Mouse (Mus musculus): ENCODE data around the gene Fam24b.
A peak's percentile ranks its signal among the peaks of the same experiment; 100 is the strongest.

Fam24b gene

DNA sequence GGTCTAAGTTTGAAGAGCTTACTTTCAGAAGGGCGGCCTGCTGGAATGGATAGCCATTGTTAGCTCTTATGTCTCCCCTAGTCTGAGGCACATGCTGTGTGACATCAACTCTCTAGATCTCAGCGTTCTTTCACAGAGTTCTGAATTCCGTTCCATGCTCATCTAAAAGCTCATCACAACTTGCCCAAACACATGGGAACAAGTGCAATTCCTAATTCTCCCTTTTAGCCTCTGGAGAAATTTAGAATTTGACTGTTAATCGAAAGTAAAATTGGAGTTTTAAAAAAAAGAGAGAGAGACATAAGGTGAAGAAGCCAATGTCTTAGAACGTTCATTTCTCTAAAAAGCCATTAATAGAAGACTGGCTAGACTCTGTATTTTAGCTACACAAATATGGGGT lies at the start of gene Fam24b:
Gene Fam24b (minus strand): TSS at position 101 of the 400 bp plus-strand sequence.
- DNase-seq, result no peak

DNA sequence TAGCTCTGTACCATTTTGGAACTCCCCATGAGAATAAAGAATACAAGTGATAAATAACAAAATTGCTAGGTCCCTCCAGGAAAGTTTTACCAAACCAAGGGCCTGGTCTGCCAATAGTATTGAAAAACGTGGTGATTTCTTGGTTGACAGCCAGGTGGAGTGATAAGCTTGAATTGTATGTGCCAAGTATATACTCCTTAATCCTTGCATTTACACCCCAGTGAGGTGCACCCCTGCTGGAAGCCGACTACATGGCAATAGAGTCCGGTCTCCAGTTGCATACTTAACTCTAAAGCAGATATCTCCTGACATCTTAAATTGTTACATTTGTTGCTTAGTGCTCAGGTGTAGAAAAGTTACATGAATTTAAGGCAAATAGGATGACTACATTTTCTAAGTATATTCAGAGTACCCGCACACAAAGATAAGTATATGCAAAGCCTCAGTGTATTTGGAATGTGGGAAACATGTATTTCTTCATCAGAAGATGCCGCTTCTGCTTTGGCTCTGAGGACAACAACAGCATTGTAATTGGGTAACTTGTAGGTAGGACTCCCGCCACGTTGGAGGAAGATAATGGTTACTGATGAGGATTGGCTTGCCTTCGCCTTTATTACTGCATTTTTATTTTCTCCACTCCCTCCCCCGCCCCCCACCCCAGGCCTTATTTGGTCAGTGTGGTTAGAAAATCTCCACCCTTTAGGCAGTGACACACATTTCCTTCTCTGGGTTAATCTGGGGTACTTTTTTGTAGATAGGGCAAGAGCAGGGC lies 42.8 kb upstream of the Fam24b start:
- DNase-seq, result no peak

DNA sequence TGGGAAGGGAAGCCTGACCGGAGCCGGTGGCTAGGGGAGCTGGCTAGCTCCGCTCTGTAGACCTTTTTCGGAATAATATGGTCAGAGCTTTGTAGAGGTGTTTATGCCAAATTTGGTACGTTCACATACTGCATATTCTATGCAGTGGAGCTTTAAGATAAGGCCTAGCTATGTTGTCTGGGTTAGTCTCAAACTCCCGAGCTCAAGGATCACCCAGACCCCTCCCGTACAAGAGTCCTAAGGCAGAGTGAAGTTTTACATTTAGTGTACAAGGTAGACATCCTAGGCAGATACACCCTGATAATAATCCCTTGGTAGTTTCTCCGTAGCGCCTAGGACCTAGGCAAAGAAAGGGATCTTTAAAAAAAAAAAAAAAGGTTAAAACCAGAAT lies 42.1 kb upstream of the Fam24b start:
- no peak for DNase-seq

DNA sequence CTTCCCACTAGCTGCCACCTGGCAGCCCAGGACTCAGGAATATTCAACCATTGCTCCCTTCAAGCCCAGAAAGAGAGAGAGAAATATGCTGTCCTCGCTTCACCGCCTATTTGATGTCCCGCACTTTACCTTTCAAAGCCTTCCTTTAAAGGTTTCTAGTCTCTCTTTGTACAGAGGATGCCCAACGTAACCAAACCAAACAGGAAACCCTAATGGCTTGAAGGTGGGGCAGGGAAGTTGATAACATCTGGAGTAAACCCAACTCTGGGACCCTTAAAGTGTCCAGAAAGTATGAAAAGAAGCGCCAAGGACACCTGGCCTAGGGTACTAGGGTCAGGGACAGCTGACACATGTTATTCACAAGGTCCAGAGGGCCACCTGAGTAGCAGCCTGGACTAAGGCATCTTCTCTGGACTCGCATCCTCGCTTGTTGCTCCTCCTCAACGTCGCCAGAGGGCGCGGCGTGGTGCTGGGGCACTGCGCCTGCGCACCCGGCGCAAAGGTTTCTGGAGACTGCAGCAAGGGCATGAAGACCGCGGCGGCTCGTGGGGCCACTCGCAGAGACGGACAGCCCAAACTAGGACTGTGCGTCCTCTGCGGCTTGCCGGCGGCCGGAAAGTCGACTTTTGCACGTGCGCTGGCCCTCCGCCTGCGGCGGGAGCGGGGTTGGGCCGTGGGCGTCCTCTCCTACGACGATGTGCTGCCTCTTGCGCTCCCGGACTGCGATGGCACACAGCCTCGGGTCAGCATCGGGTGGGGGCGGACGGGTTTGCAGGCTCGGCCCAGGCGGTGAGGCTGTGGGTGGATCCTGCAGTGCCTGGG lies 41.5 kb upstream of the Fam24b start, which contains the start of gene Pstk:
Gene Pstk (plus strand): TSS at position 494 of the 822 bp plus-strand sequence.
- peak; percentile 87 for DNase-seq

DNA sequence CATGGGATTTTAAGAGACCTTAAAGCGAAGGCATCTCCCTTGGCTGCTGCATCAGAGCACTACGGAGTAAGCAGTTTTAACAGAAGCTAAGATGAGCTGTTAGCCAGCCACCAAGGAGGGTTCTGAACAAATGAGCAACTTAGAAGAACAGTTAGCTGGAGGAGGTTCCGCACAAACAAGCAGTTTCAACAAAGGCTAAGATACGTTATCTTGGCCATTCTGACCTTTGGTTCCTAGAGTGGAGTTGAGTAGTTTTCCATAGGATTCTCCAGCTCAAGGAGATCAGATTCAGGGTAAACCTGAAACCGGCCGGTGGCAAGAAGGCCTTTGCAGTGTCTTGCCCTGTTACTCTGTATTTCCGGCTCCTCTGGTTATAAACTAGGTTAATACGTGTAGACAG lies 34.8 kb upstream of the Fam24b start:
- no peak for DNase-seq

DNA sequence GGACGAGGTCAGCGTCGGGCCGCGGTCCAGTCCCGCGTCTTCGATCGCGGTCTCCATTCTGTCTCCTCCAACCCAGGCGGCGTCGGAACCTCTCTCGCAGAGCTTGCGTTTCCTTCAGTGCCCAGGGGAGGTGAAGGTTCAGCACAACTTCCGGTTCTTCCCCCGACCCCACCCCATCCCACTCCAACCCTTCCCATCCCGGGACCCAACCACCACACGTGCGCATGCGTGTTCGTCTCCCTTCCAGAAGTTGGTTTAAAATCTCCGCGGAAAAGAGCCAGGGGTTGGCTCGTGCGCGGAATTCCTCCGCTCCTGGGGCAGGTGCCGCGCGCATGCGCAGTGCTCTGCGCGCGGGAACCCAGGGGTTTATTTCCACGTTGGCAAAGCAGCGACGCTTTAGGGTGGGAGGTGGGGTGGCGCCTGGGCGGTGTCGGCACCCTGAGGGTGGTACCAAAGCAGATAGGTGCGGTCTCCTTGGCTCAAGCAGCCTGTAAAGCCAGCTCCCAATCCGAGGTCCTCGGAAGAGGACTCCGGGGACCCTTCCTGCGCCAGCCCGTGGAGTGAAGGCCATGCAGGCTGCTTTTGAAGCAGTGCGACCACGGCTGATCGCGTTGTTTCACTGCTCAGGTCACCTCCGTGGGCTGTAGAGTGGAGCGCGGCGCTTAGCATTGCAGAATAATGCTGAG lies 33.4 kb upstream of the Fam24b start, which contains the start of gene 2310057M21Rik:
Gene 2310057M21Rik (minus strand): TSS at position 145 of the 686 bp plus-strand sequence.
- peak; percentile 90 for DNase-seq

DNA sequence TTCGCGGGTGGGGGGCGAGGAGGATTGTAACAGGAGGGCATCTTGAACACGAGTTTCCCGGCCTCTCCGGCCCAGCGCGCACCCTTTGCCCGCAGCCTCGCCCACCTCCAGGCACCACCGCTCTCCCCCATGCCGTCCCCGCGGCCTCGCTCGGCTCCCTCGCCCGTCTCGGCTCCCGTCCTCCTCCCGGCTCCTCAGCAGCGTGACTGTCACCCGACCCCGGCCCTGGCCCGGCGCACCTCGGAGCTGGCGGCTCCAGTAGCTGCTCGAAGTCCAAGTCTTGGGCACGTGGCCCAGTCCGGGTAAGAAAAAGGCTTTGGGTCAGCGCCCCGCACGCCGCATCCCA lies 32.9 kb upstream of the Fam24b start:
- DNase-seq, result no peak

DNA sequence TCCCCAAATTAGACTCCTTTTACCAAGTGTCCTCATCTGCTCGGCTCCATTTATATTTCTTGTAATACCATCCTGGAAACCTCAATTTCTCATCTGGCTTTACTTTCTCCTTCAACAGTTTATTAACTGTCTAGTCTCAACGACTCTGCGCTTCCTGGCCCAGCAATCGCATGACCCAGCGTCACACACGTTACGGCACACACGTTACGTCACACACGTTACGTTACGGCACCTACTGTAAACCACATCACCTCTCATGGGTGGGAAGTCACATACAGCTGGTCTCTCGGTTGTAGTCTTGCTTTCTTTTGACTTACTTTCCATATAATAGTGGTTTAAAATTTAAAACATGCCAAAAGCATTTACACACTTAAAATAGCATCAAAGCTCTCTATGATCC lies 26.8 kb upstream of the Fam24b start:
- no peak for DNase-seq

DNA sequence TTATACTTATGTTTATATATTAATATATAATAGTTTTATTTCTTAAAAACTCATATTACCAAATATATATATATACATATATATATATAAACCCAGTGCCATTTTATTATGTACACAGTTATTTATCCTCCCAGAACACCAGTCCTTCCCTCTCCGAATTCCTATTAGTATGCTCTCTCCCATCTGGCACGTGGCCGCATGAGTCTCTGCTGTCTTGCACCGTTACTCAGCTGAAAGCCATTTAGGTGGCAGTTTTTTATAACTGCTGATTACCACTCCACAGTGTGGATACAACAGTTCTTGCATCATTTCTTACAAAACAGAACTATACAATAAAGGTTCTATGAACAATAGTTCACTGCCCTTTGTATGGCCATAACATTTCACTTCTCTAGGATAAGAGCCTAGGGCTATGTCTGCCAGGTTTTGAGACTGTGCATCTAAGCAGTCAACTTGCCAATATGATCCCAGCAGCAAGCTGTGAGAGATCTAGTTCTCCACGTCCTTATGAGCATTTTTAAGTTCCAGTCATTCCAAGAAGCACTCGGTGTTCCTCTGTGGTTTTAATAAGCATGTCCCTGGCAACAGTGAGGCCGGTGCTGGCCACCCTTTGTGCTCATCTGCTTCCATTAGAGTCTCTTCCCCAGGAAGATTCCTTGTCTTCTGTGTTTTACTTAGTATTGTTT lies 16.7 kb upstream of the Fam24b start:
- DNase-seq, result no peak

DNA sequence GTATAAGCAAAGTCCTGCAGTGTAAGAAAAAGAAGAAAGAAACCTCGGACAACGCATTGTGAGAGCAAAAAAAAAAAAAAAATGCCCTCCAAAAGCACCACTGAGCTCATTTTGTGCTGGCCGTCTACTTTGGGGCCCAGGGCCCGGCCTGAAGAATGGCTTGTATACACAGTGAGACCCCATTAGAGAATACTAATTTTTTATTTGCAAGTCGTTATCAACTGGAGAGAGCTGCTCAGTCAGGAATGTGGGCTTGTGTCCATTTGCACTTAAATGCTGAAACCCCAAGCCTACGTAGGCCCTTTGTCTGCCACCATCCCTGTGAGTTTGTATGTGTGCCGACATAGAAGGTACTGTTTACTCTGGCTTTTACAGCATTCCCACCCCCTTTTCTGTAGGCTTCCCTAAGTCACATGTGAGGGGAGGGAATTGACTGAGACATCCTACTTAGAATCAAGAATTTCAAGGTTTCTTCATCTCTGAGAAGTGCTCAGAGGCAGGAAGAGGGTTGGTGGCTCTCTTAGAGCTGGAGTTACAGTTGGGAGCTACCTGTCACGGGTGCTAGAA lies 8.3 kb upstream of the Fam24b start:
- DNase-seq, result no peak

DNA sequence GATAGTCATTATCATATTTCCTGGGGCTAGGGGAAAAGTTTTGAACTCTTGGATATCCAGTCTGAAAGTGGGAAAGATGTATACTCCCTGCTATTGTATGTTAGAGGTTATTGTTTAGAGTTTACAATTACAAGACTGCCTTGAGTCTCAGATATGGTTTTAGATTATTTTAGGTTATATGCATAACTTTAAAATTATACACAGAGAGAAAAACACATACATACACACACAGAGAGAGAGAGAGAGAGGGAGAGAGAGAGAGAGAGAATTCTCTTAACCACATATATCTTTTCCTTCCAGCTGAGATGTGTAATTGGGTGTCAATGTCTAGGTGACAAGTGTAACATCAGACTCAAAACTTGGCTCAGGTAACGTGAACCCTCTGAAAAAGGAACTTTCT lies 4.2 kb upstream of the Fam24b start, which contains the start of gene Fam24a:
Gene Fam24a (plus strand): TSS at position 301 of the 400 bp plus-strand sequence.
- DNase-seq, result no peak

DNA sequence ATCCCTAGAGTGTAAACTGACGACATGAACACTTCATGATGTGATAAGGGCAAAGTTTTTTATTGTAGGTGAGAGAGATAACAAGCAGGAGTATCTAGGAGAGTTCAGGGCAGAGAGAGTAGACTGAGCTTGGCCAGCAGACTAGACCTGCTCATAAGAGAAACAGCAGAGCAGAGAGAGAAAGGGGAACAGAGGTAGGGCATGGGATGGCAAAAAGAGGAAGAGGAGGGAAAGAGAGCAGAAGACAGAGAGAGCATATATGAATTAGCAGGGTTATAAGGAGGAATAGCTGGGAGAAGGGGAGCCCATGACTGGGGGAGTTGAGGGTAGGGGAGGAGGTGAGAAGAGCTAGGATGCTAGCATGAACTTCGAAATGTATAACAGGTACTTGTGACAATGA lies 2.4 kb upstream of the Fam24b start:
- no peak for DNase-seq

DNA sequence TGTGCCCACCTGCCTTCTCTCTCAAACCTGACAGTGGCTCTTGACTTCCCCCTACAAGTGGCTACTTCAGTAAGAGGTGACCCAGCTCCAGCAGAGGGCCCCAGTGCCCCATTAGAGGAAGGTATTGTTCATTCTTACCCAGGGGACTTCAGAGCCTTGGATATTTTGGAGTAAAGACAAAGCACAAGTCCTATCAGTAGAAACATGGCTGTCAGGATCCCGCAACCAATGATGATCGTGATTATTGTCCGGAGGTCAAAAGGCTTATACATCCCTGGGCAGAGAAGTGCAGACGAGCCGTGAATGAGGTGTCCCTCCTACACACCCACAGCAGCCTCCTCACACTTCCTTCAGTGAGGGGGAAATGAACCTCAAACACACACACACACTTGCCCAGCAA lies 2.3 kb downstream of the Fam24b start:
- no peak for DNase-seq

DNA sequence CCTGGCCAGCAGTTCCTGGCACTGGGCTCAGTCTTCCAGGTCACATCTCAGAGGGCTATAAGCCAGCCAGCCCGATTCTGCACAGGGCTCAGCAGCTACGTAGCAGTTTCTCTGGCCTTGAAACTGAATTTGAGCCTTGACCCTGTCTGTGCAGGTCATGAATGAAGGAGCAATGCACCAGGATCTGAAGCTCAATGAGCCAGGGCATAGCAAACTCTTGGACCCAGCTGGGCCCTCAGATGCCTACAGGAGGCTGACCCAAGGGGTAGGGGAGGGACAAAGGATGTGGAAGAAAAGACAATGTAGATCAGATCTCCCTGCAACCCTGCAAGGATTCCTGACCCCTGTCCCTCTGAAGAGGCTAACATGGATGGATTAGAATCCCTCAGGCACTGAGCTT lies 7.1 kb downstream of the Fam24b start, which contains the start of gene Cuzd1:
Gene Cuzd1 (minus strand): TSS at position 101 of the 400 bp plus-strand sequence.
- no peak for DNase-seq

DNA sequence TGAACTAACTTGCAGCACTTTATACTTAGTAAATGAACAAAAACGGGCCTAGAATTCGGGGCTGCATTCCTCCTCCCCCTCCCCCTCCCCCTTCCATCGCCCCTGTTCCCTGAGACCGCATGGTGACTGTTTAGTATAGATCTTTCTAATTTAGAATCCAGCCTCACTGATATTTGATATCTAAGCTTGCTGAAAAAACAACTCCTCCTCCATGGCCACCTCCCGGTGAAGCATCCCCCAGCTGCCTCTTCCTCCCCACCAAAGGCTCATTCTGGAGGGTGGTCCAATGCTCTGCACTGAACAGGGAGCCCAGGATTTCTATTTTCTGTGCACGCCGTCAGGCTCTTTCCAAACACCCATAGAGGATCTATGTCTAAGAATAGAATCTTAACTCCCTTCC lies 11.0 kb downstream of the Fam24b start:
- DNase-seq, result no peak

DNA sequence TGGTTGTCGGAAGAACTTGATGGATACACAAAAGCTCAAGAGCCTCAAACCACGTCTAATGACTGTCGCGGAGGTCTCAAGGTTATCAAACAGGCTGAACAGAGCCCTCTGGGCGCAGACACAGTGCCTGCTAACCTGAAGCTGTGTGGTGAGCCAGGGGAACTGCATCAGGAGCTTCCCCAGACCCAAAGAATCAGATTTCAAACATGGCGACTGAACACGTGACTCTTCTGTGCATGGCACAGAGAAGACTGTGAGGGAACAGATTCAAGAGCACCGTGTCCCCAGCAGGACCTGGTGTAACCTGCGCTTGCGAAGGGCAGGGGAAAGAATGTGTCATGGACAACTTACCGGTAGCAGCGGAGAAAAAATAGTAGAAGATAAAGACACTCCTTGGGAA lies 11.7 kb downstream of the Fam24b start:
- DNase-seq, result no peak

DNA sequence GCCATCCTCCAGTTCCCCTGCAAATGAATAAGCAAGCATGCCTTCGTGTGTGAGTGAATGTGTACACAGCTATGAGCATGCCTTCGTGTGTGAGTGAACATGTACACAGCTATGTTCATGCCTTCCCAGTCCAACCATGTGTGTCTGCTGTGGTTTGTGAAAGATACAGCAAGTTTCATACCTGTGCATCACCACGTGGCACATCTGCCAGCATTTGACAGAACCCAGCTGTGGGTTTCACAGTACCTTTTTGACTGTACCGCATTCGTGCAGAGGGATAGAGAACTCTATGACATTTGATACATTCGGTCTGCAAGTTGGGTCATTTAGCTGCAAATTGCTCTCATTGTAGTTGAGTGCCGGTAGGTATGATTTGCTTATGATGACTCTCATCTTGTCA lies 14.8 kb downstream of the Fam24b start:
- no peak for DNase-seq

DNA sequence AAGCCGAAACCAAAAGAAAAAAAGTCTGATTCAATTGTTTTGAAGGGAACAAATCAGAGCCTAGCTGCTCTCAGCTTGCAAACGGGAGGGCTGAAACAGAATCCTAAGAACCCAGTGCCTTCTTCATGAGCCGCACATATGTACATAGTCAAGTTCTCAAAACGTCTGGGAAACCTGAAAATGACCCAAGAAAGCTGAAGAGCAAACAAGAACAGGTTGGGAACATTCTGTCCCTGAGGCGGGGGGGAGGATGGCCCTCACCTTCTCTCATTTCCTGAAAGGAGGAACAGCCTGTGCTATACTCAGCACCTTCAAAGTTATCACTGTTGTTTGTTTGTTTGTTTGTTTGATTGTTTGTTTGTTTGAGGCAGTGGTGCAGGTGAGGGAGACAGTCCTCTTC lies 22.6 kb downstream of the Fam24b start:
- no peak for DNase-seq

DNA sequence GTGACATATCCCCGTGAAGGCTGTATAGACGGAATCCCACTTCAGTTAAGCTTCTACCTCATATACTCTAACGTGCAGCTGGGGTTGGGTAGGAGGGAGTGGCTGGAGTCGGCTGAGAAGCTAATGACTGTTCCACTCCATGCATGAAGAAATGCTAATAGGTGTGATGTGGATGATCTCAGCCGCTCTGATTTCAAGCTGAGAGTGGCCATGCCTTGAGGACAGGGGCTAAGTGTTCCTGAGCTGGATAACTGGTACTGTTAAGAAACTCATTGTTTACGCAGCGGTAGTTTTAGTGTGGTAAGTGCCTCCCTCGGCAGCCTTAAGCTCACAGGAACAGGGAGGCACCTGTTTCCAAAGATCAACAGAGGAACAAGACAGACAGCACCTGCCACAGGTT lies 26.0 kb downstream of the Fam24b start:
- DNase-seq, result no peak

DNA sequence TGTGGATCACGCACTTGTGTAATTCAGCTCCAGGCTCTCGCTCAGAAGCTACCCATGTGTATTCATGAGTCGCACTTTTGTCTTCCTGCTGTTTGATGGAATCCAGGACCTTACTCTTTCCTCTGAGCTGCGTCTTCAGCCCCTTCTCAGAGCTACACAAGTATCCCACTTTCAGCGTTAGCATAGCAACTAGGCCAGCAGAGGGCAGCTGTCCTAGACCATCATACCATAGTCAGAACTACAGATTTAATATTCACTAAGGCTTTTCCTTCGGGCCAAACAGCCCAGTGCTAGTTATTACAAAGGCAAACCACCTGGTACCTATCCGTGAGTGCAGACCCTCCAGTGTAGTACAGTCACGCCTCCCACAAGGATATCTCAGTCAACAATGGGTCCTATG lies 32.2 kb downstream of the Fam24b start:
- no peak for DNase-seq

Measured in thymus, postnatal 25 days (tissue).